Mouse (Mus musculus) gastrocnemius, postnatal 25 days (tissue): ENCODE measurements around the gene Gm49387. TPM values are rescaled to one million over a fixed set of nuclear protein-coding genes. Genes with fewer than 3 reads are reported as not detected.

Experiments
- DNase-seq: peaks from one replicate; pipeline ENCODE4 v3.0.0; 2022
- total RNA-seq, 2 experiments: library from RNA; stranded (reverse); gene quantifications; 1 replicate in 1 of 2; 2 replicates in 1 of 2; pipeline ENCODE4 v1.2.3; 2021

Gene Gm49387
- total RNA-seq, 2 experiments from 2014 or later, result 0.79 to 1.3 TPM

DNA sequence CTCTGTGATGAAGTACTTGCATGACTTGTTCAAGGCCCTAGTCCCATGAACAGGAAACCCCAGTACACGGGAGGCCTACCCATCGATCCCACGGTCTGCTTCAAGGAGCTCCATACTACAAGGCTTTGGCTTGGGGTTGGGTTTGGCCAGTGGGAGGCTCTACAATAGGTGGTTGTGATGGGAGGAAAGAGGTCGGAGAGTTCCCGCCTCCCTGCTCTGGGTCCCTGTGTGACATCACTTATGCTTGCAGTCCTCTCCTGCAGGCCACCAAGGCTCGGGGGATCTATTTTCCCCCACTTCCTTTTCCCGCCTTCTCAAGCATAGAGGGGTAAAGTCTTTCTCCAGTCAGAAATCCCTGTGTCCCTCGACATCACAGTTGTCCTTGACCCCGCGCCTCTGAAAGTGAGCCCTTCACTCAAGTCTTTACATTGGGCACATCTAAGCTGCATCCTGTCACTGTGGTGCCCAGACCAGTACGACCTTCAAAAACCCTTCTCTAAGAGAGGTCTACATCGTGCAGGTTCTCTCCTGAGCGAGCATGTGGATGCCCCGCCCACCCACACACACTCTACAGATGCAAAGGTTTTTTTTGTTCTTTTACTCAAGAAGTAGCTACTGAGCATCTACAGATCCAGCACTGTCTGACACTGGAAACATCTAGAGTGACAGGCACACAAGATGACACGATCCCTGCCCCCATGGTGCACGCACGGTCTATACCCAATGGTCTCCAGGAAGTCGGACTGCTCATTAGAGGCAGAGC lies 65.6 kb downstream of the Gm49387 start:
- no peak for DNase-seq

DNA sequence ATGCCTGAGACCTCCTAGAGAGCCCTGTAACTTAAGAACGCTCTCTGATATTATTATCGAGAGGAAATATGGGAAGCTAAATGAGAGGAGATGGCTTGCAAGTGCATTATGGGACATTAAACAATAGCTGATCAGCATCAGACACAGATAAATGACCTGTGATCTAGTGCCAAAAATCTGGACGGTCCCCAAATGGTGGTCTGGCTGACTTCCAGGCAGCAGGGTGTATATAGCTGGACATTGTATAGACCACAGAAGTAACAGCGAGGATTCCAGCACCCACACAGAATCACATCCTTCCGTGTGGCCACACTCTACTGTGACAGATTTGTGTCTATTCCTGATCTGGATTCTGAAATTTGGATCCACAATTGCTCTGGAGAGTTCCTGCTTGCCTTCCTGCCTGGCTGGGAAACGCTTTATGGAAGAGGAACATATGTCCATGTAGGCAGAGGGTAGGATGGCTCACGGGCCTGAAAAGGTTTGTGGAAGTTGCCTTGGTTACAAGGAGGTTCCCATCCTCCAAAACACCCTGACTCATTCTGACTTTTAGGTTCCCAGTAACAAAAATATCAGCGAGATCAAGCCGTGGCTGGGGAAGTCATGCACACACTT lies 68.0 kb downstream of the Gm49387 start:
- DNase-seq, result no peak

DNA sequence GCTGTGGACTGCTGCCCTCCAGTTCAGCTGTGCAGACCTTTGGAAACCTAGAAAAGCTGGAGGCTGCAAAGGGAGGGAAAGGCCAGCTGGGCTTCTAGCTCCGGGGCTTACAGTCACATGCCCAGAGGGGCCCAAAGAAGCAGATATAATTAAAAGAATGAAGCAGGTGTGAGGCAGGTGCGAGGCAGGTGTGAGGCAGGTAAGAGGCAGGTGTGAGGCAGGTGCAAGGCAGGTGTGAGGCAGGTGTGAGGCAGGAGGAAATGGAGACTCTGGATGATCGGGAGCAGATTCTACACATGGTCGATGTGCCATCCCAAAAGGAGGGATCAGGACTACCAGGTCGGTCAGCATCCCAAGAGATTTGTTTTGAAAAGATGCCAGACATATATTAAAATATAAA lies 69.3 kb downstream of the Gm49387 start:
- DNase-seq, result no peak

DNA sequence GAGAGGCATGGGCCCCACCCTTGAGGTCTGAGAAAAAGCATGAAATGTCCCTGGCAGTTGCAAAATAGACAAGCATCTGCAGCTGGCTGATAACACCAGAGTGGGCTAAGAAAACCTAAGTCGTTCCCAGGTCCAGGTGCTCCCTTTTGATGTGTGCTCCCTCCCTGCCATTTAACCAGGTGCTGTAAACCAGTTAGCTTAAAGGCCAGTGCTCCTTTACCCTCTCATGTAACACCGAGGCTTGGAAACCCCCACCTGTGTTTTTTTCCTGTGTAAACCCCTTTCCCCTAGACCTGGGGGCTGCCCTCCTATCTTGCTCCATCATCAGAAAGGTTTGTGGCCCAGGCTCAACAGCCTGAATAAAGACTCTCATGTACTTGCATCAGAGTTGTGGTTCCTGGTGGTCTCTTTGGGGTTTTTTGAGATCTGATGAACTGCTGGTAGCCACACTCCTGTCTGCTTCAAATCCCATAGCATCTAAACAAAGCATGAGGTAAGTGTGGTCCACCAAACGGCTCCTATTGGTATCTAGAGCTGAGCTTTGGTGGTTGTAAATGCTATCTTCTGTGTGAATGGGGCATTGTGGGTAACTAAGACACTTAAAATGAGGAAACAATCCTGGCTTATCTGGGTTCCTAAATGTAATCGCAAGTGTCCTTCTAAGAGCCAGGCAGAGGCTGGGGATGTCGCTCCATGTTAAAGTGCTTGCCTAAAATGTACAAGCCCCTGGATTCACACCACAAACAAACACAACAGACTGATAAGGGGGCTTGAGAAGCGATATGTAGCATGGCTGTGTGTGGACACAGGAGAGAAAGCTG lies 70.3 kb downstream of the Gm49387 start:
- no peak for DNase-seq

DNA sequence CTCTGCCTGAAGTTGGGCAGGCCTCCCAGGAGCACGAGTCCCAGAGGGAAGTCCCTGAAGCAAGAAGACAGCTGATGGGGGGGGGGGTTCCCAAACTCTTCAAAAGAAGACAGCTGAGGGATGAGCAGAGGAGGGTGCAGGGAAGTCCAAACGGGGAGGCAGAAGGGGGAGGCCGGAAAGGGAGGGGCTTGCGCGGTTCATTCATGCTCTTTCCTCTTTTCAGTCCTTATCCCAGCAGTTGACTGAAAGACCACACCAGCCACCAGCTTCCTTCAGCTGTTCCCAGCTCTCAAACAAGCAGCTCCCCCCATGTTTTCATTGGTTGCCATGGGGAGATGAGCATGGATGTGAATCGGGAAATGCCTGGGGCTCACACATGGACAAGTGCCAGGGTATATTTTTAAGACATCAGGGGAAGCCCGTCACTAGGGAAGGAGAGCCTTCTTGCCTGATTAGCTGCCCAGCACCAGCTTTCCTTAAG lies 71.5 kb downstream of the Gm49387 start:
- peak; percentile 46 for DNase-seq

DNA sequence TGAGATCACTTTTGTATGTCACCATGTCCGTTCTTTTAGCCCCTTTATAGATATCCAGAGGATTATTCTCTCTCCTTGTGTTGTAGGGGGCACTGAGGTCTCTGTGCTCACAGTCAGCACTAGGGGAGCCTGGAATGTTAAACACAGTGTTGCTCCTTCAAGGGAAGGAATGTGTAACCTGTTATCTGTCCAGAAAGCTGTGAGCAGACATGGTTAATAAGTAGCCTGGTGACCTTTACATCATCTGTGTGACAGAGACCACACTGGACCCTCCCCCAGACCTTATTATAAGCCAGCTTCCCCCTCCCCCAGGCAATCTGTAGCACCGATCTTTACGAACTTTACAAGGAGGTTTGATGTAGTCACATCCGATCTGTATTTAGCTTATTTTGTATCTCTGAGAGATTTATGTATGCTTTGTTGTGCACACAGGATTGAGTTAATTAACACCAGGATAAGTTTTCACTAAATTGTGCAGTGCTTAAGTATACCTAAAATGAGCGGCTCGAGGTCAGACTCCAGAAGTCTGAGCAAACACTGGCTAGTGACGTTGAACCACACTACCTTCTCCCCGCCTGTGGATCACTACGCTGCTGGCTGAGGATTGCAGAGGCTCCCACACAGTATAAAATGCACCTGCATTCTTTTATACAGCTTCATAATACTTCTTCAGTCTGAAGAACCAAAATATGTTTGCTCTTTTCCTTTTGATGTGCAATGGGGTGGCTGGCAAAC lies 75.0 kb downstream of the Gm49387 start:
- DNase-seq, result no peak

DNA sequence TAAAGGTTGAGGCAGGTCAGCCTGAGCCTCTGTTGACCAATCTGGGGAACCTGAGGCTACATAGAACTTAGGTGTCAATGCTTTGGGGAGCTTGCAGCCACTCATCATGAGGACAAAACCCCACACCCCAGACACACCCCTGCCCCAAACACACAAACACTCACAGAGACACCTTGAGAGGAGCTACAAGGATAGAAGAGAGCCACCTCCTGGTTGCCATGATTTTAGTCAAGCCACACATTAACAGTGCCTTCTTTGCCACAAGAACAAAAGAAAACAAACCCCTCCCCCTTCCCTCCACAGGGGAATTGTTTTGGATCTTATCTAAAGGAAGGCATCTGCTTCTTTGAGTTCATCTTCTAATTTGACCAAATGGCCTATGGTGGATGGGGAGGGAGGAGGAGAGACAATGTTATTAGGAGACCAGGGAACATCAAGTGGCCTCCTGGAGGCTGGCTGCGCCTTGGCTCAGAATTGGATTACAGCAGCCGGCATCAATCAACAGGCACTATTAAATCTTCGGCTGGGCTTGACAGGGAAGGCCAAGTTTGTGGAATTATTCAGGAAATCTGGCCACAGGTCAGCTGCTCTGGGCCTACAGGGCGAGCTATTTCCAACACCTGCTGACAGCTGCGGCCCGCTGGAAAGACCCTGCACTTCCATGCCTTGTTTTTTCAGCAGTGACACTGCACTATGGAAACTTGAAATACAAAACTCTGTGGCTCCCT lies 76.1 kb downstream of the Gm49387 start:
- peak; percentile 40 for DNase-seq

DNA sequence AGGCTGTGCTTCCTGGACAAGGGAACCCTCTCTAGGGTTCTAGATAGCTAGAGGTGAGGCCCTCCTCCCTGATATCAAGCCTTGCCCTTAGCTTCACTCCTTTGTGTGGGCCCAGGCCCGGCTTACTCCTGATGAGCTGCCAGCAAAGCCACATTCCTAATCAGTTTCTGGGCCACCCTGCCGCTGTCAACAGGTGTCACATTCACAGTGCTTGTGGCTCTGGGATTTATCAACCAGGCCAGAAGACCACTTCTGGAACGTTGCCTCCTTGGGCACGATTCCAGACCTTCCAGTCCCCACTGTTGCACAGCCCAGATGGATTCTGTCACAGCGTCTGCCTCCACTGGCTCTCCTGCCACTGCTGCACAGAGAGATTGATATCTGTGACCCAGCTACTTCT lies 79.8 kb downstream of the Gm49387 start:
- no peak for DNase-seq

DNA sequence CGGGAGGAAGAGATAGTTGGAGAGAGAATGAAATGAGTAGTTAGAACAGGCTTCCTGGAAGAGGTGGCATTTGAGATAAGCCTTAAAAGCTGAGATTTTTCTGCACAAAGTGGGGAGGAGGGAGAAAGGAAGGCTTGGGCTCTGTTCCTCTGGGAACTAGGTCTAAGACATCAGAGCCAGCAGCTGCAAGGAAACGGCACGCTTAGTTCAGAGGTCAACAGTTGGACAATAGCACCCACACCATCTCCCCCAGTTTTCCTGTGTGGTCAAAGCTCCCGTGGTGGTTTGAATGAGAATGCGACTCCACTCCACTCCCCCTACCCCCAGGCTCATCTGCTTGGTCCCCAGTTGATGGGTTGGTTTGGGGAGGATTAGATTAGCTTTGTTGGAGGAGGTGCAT lies 81.5 kb downstream of the Gm49387 start:
- no peak for DNase-seq

DNA sequence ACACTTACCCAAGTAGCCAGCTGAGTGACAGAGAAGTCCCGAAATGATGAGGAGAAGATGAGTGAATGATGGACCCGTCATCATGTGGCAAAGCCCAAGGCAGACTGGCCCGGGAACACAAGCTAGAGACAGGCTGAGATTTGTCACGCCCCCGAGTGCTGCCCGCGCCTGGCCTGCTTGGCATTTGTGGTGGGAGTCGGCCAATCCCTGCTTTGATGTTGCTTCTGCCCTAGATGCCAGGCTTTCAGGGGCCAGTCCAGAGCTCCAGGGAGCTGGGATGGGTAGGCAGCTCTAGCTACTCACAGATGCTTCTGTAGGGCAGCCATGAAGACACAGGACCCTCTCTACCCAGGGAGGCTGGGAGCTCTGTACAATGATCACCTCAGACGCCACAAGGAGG lies 82.9 kb downstream of the Gm49387 start:
- no peak for DNase-seq

DNA sequence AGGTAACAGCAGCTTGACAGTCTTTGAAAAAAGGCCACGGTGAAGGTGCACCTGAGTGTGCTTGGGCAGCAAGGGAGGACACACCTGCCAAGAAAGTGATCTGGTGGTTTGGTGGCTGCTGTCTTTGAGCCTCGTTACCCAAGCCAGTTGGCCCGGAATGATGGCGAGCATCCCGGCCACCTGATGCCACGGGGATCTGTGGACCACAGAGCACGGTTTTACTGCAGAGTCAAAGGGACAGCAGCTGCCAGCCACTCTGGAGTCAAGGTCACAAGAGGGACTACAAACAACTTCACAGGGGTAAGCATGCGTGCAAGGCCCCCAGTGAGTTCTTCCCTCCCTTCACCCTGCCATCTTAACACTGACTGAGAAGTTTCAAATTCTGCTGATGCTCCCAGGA lies 83.4 kb downstream of the Gm49387 start:
- peak; percentile 69 for DNase-seq

DNA sequence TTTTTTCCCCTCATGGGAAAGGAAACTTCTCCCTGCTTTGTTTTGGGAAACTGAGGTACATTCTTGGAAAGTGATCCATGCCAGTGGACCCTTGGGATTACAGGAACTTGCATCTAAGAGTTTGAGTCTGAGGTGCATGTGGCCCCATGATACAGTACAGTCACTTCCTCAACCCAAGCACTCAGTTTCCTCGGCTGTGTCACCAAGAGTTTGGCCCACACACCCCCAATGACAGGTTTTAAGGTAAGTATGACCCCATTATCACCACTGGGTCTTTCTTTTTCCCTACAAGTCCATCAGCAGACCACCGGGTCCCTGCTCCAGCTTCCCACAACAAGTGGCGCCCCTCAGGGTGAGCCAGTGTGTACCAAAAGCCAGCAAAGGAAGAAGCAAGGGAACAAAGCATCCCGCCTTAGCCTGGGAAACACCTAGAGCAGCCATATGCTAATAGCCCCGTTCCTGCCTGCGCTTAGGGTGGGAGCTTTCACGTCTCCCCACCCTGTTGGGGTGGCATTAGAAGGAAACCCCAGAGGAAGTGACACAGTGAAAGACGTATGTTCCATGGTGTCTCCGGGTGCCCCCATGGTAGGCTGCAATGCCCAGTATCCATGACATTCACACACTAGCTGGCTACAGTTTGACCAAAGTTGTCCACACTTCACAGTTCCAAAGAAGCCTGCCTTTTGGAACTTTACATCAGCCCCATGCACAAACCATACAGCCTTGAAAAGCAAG lies 84.0 kb downstream of the Gm49387 start:
- no peak for DNase-seq

DNA sequence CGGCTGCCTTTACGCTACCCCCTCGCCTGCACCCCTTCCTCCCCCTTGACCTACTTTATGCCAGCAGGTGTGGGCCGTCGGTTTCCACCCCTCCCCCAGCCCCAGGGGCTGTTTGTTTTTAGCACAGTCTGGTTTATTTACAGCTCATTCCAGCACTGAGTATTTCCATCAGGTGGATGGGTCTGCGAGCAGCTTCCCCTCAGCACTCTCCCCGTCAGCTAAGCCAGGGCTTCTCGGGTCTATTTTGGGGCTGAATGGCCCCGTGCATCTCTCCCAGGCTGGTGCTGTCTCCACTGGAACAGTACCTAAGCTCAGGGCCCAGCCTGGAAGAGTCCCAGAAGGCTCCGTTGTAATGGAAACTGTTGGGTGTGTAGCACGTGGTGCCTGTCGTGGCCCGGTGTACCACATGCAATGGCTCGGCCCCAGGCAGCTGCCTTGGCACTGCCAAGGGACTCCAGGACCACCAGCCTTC lies 84.7 kb downstream of the Gm49387 start:
- DNase-seq, result peak; percentile 73

DNA sequence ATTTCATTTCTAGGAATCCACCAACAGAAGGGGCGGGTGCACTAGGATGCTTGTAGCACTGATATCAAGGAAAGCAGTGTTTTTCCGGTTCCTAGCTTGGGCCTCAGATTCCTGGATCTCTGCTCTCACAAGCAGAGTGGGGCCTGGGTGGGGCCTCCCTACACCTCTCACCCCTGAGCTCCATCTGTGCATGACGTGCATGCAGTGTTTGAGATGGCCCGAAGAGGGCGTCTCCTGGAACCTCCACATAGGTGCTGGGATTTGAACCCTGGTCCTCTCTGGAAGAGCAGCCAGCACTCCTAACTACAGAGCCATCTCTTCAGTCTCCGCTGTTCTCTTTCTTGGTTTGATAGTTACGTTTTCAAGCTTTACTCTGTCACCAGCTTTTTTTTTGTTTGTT lies 85.7 kb downstream of the Gm49387 start:
- no peak for DNase-seq

DNA sequence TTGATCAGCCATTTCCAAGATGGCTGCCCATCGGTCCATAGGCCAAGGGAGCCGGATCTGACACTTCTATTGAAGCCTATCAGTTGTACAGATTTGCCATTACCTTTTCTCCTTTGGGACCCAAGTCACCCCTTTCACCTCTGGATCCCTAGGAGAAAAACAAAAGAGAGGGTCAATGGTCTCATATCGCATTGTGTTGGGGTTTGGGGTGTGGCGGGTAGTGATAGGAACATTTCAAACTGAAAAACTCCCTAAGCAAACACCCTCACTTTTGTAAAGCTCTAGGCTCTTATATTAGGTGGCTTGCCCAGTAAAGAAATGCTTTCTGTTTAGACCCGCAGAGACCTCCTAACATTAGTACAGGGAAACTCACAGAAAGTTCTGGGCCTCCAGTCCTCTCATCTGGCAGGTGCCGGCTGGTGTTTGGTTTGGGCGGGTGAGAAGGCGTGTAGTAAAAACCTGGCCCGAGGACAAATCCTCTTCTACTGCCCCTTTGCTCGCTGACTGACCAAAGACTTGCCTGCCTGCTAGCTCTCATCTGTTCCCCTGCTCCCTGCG lies 96.7 kb downstream of the Gm49387 start:
- DNase-seq, result no peak

DNA sequence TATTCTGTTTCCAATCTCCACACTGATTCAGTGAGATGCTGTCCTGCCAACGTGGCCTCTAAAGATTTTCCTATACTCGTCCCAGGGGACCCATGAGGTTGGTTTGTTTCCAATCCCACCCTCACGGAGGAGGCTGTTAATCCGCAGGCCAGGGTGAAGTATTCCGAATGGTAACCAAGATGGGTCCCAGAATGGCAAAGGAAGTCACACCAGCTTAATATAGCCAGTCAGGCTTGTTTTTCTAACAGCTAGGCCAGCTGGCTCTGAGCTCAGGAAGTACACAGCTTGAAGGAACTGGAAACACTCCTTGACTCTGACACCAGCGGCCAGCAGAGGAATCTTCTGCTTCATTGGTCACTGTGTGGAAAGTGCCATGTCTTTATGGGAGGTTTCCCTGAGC lies 103.4 kb downstream of the Gm49387 start:
- peak; percentile 63 for DNase-seq

DNA sequence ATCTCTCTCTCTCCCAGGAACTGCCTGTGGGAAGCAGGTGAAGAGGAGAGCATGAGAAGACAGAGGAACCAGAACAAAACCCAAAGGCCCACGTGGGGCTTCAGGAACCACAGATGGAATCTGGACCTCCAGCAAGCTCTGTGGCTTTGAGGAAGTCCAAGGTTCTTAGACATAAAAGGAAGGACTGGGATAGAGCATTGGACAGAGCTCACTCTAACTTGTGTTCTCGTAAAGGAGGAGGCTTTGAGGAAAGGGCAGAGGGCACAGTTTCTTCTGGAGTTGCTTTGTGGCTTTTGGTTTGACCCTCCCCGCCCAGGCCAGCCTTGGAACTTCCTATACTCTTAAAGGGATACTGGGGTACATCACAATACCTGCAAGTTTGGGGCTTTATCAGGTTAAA lies 108.0 kb downstream of the Gm49387 start:
- no peak for DNase-seq

DNA sequence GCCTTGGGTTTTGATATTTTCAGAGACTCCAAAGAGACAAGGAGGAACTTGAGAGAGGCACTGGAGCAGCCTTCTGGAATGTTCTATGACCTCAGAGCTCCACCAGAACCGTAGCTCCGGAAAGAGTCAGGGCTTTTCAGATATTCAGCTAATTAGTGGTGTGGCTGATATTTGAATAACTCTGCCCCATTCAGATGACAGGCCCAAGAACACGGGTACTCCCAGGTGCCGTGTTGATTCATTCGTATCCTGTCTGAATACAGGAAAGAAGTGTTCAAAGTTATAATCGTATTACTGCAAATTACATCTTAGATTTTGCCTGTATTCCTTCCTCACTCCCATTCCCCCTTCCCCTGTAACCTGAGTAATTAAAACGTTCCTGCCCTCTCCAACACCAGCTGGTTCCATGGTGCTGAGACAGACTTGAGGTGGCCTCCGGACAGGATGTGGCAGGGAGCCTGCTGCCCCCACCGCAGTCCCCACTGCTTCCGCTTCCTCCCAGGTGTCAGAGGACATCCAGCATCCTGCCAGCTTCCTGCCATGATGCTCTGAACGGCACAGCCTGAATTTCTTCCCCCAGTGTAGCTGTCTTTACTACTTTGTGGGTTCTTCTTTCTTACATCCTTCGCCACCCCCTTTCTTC lies 109.1 kb downstream of the Gm49387 start:
- peak; percentile 32 for DNase-seq

DNA sequence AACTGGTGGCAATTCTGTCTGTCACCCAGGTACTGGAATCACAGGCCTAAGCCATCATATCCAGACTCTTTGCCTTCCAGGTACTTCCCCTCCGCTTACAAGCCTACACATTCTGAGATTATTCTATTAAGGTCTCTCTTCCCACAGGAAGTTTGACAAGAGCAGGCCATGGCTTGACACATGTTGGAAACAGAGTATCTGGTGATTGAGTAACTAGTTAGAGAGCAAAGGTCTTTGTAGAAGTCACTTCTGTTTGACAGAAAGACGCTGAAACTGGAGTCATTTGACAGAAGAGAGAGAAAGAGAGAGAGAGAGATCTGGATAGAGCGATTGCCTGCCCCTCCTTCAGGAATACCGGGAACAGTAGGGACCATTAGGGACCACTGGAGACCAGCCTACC lies 109.8 kb downstream of the Gm49387 start:
- no peak for DNase-seq
